9 mouse cellular contexts compared by ENCODE assay signal in the genomic region with DNA sequence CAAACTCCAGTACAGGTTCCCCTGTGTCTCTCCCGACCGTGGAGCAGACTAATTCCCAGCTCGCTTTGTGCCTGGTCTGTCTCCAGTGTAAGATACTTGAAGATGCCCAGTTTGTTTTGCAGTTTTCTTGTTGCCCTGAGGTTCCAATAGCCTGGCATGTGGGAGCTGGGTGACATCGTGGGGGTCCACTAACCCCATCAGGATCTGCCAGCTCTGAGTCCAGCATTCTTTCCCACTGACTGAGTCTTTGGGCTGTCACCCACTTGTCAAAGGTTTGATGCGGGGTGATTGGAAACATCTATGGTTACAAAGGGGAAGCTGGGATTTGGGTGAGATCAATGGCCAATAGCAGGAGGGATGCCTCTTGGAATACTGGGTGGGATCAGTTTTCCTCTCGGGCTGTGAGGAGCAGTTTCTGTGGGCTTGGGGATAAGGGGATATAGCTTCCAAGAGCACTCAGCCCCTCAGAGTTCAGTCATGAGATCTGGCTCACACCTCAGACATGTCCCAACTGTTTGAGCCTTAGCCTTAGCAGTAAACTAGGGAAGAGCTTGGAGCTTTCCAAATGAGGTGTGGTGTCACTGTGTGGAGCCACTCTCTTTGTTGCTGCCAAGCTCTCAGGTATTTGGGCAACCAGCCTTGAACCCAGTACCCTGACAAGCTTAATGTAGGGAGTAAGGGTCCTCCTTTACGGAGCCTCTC. TPM values are rescaled to one million over a fixed set of nuclear protein-coding genes. Genes with fewer than 3 reads are reported as not detected.
A peak's percentile ranks its signal among the peaks of the same experiment; 100 is the strongest.
DNase-seq lines count a peak whose midpoint lies in the region; ATAC-seq and TF ChIP-seq lines count a peak whose summit lies in the region.
"Had no signal": no experiment of that assay in that cellular context is flagged by ENCODE, and none has a peak within 500 bp of the region (broad histone marks: within the 10 kb centered on the region; RNA-seq: fewer than 3 reads in every experiment).

No protein-coding gene starts in this region.

- H3K4me3 ChIP-seq in kidney, postnatal 0 days (replicated peaks; ENCODE audit: low read depth, low read length) = 0 out of 2 replicates have a peak overlapping the region, but pooled peaks have one; percentile 8
- peak overlapping the region; percentile 17 for H3K4me3 ChIP-seq in embryonic facial prominence, embryonic 15.5 days (replicated peaks)
- no peak overlapping the region for H3K4me3 ChIP-seq in hindbrain, embryonic 15.5 days
- H3K4me3 ChIP-seq in midbrain, embryonic 16.5 days (ENCODE audit: low read depth, low read length) = no peak overlapping the region

- no peak for TF ChIP-seq CTCF in kidney, postnatal 0 days (IDR thresholded peaks at IDR 0.05; ENCODE audit: low read depth)

- no peaks in the 10 kb centered on the region for H3K9me3 ChIP-seq in kidney, postnatal 0 days (replicated peaks; ENCODE audit: low read length)
- no peaks in the 10 kb centered on the region for H3K9me3 ChIP-seq in embryonic facial prominence, embryonic 15.5 days (replicated peaks)
- H3K9me3 ChIP-seq in hindbrain, embryonic 15.5 days = no peaks in the 10 kb centered on the region
- no peaks in the 10 kb centered on the region for H3K9me3 ChIP-seq in midbrain, embryonic 16.5 days (replicated peaks; ENCODE audit: control insufficient read depth, low read length, poor library complexity, severe bottlenecking)

- peak overlapping the region; percentile 91 for H3K27ac ChIP-seq in kidney, postnatal 0 days
- peak overlapping the region; percentile 81 for H3K27ac ChIP-seq in embryonic facial prominence, embryonic 15.5 days (replicated peaks)
- peak overlapping the region; percentile 78 for H3K27ac ChIP-seq in hindbrain, embryonic 15.5 days (replicated peaks)
- H3K27ac ChIP-seq in midbrain, embryonic 16.5 days (ENCODE audit: low read length) = peak overlapping the region; percentile 68

- peaks cover 10% of the 10 kb centered on the region for H3K36me3 ChIP-seq in kidney, postnatal 0 days (ENCODE audit: insufficient read depth, low read length)
- peaks cover 34% of the 10 kb centered on the region for H3K36me3 ChIP-seq in embryonic facial prominence, embryonic 15.5 days
- H3K36me3 ChIP-seq in hindbrain, embryonic 15.5 days = peaks cover 23% of the 10 kb centered on the region
- H3K36me3 ChIP-seq in midbrain, embryonic 16.5 days (ENCODE audit: control insufficient read depth, insufficient read depth, low read length) = peaks cover 10% of the 10 kb centered on the region

- no peak for ATAC-seq in kidney, postnatal 0 days (replicated peaks; ENCODE audit: low FRiP score, low read depth)
- ATAC-seq in embryonic facial prominence, embryonic 15.5 days (ENCODE audit: insufficient number of reproducible peaks, low FRiP score, low TSS enrichment, low read depth) = no peak
- ATAC-seq in hindbrain, embryonic 15.5 days (ENCODE audit: low FRiP score, low read depth) = no peak; the same call in 1 of the 2 replicates
- no peak; the same call in 1 of the 2 replicates for ATAC-seq in midbrain, embryonic 16.5 days

- DNase-seq in kidney, postnatal 0 days (ENCODE audit: low spot score) = no peak
- no peak for DNase-seq in kidney, postnatal 14 days
- no peak for DNase-seq in adipocyte (ENCODE audit: low spot score)
- no peak for DNase-seq in thymus, postnatal 4 days
- no peak for DNase-seq in ovary, postnatal 36 days (ENCODE audit: low spot score)
- DNase-seq: cerebellum, adult 18-20 months had no signal

- WGBS in kidney, postnatal 0 days = 31% methylated on average over 7 of the region's 7 CpGs
- WGBS in embryonic facial prominence, embryonic 15.5 days = 34% methylated on average over 7 of the region's 7 CpGs
- 54% methylated on average over 7 of the region's 7 CpGs for WGBS in hindbrain, embryonic 15.5 days
- 52% methylated on average over 7 of the region's 7 CpGs for WGBS in midbrain, embryonic 16.5 days

- peaks cover 29% of the 10 kb centered on the region for H3K4me1 ChIP-seq in kidney, postnatal 0 days (replicated peaks; ENCODE audit: insufficient read depth, low read length)
- peaks cover 53% of the 10 kb centered on the region for H3K4me1 ChIP-seq in embryonic facial prominence, embryonic 15.5 days
- H3K4me1 ChIP-seq in hindbrain, embryonic 15.5 days (replicated peaks) = peaks cover 35% of the 10 kb centered on the region
- H3K4me1 ChIP-seq in midbrain, embryonic 16.5 days (ENCODE audit: control insufficient read depth, insufficient read depth, low read length) = peaks cover 20% of the 10 kb centered on the region

- H3K4me2 ChIP-seq in kidney, postnatal 0 days (ENCODE audit: low read length) = peak overlapping the region; percentile 52
- H3K4me2 ChIP-seq in embryonic facial prominence, embryonic 15.5 days (replicated peaks) = peak overlapping the region; percentile 50
- H3K4me2 ChIP-seq in hindbrain, embryonic 15.5 days = peak overlapping the region; percentile 42
- H3K4me2 ChIP-seq in midbrain, embryonic 16.5 days (ENCODE audit: low read length) = no peak overlapping the region

- no peaks in the 10 kb centered on the region for H3K27me3 ChIP-seq in kidney, postnatal 0 days (ENCODE audit: insufficient read depth, low read length)
- no peaks in the 10 kb centered on the region for H3K27me3 ChIP-seq in embryonic facial prominence, embryonic 15.5 days
- no peaks in the 10 kb centered on the region for H3K27me3 ChIP-seq in hindbrain, embryonic 15.5 days
- no peaks in the 10 kb centered on the region for H3K27me3 ChIP-seq in midbrain, embryonic 16.5 days (ENCODE audit: control insufficient read depth, insufficient read depth, low read depth, low read length)

- no peak overlapping the region for H3K9ac ChIP-seq in kidney, postnatal 0 days (ENCODE audit: low read depth, low read length)
- no peak overlapping the region for H3K9ac ChIP-seq in embryonic facial prominence, embryonic 15.5 days
- H3K9ac ChIP-seq in hindbrain, embryonic 15.5 days = no peak overlapping the region
- peak overlapping the region; percentile 7; the same call in 1 of the 2 replicates for H3K9ac ChIP-seq in midbrain, embryonic 16.5 days (ENCODE audit: low read depth, low read length)

RNA-seq across cellular contexts. Expression of gene Dnmt3a, which starts 27.4 kb away (rescaled TPM):
- 96.5 and 112 TPM in 2 replicates for polyA plus RNA-seq in kidney, postnatal 0 days (2015; fragmentation: Nextera tagmentation; extraction: Ambion mirVana)
- polyA plus RNA-seq in embryonic facial prominence, embryonic 15.5 days (2015; fragmentation: Nextera tagmentation; extraction: Ambion mirVana) = 114 and 135 TPM in 2 replicates
- 109 and 144 TPM in 2 replicates for polyA plus RNA-seq in hindbrain, embryonic 15.5 days (2015; fragmentation: Nextera tagmentation; extraction: Ambion mirVana)
- polyA plus RNA-seq in midbrain, embryonic 16.5 days (2015; fragmentation: Nextera tagmentation; extraction: Ambion mirVana) = 112 and 125 TPM in 2 replicates

Comparison
In these comparisons a context has a peak if more than half of its experiments do, and no peak if none do; other contexts are left out.
1. H3K4me3 ChIP-seq: peak in kidney, postnatal 0 days (single experiment) and embryonic facial prominence, embryonic 15.5 days (single experiment); none in hindbrain, embryonic 15.5 days (single experiment) and midbrain, embryonic 16.5 days (single experiment).
2. Peak in every context shown above with its lines, with median percentiles within 50 percentile points of each other: H3K27ac ChIP-seq.